Mouse (Mus musculus): ENCODE measurements around the gene Sprr1b.

The Sprr1b gene

GRCm38 (mm10) chr3:92438689-92439088, at the start of gene Sprr1b:
Gene Sprr1b, minus strand, starts transcription at chr3:92438789.
- DNase-seq (ENCODE audit: low read depth, low spot score) = no peak

- DNase-seq (ENCODE audit: low read depth, low spot score) = no peak
These were observed 47.7 kb upstream of the Sprr1b start for GRCm38 (mm10) chr3:92486307-92486706.

GRCm38 (mm10) chr3:92485863-92486262, 47.3 kb upstream of the Sprr1b start, which contains the start of gene Sprr1a:
Gene Sprr1a, minus strand, starts transcription at chr3:92485895.
- DNase-seq (ENCODE audit: low read depth, low spot score) = no peak

- DNase-seq (ENCODE audit: low read depth, low spot score) = peak; percentile 33
These were observed 42.7 kb upstream of the Sprr1b start for GRCm38 (mm10) chr3:92481249-92481648.

GRCm38 (mm10) chr3:92470111-92470510, 31.5 kb upstream of the Sprr1b start:
- no peak for DNase-seq (ENCODE audit: low read depth, low spot score)

- no peak for DNase-seq (ENCODE audit: low read depth, low spot score)
These were observed 28.8 kb upstream of the Sprr1b start for GRCm38 (mm10) chr3:92467424-92467823.

- no peak for DNase-seq (ENCODE audit: low read depth, low spot score)
These were observed 28.0 kb upstream of the Sprr1b start for GRCm38 (mm10) chr3:92466576-92466975.

- DNase-seq (ENCODE audit: low read depth, low spot score) = no peak
These were observed 20.0 kb upstream of the Sprr1b start, which contains the start of gene Sprr3 for GRCm38 (mm10) chr3:92458620-92459019. Gene Sprr3, minus strand, starts transcription at chr3:92458720.

- no peak for DNase-seq (ENCODE audit: low read depth, low spot score)
These were observed 16.6 kb upstream of the Sprr1b start for GRCm38 (mm10) chr3:92455151-92455550.

GRCm38 (mm10) chr3:92440177-92440576, 1.6 kb upstream of the Sprr1b start:
- no peak for DNase-seq (ENCODE audit: low read depth, low spot score)

GRCm38 (mm10) chr3:92432282-92432681, 6.3 kb downstream of the Sprr1b start, which contains the start of gene Sprr2k:
Gene Sprr2k, plus strand, starts transcription at chr3:92432582.
- DNase-seq (ENCODE audit: low read depth, low spot score) = no peak

GRCm38 (mm10) chr3:92429323-92429722, 9.3 kb downstream of the Sprr1b start, which contains the start of gene Gm9774:
Gene Gm9774, minus strand, starts transcription at chr3:92429423.
- no peak for DNase-seq (ENCODE audit: low read depth, low spot score)

GRCm38 (mm10) chr3:92417782-92418181, 20.8 kb downstream of the Sprr1b start, which contains the start of gene Sprr2j-ps:
Gene Sprr2j-ps, plus strand, starts transcription at chr3:92418082.
- no peak for DNase-seq (ENCODE audit: low read depth, low spot score)

GRCm38 (mm10) chr3:92407691-92408090, 30.9 kb downstream of the Sprr1b start, which contains the start of gene Sprr2i:
Gene Sprr2i, plus strand, starts transcription at chr3:92407991.
- DNase-seq (ENCODE audit: low read depth, low spot score) = no peak

GRCm38 (mm10) chr3:92394301-92394700, 44.3 kb downstream of the Sprr1b start:
- no peak for DNase-seq (ENCODE audit: low read depth, low spot score)
